Mouse (Mus musculus): ENCODE results near the gene Canx.
"Not testable (repeated sequence)": the region's sequence is repeated elsewhere in the genome, so short reads cannot be mapped to it uniquely, and the experiment has no call there.

Canx gene

DNA sequence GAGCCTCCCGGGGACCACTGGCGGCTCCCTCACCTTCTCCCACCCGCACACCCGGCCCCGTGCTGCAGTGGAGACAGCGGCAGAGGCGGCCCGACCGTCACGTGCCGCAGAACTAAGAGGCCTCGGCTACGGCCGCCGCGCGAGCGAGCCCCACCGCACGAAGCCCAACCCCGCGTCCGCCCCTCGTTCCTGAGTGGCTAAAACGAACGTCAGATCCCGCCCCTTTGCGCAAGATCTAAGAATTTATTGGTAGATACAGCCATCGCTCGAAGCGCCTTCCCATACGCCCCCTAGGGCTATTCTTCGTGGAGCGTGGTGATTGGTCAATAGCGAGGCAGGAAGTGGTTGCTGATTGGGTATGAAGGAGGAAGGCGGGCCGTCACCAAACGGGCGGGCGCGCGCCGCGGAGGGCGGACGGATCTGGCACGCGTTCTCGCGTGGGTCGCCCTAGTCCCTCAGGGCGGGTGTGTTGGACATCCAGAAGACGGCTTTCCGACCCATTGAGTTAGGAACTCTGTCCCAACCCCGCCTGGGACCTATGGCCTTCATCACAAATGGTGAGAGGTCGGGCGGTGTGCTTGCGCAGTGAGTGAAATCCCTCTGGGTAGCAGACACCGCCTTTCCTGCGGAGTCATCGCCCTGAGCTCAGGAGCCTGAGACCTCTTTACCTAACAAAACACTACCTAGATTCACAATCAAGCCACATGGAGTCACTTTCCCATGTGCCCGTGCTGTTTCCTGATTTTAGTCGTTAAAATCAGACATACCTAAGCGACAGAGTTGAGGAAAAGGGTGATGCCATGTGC, at the start of gene Canx:
Gene Canx (minus strand): TSS at position 178 of the 806 bp plus-strand sequence.
- peak; percentile 99 for DNase-seq (ENCODE audit: low read depth, low spot score)

DNA sequence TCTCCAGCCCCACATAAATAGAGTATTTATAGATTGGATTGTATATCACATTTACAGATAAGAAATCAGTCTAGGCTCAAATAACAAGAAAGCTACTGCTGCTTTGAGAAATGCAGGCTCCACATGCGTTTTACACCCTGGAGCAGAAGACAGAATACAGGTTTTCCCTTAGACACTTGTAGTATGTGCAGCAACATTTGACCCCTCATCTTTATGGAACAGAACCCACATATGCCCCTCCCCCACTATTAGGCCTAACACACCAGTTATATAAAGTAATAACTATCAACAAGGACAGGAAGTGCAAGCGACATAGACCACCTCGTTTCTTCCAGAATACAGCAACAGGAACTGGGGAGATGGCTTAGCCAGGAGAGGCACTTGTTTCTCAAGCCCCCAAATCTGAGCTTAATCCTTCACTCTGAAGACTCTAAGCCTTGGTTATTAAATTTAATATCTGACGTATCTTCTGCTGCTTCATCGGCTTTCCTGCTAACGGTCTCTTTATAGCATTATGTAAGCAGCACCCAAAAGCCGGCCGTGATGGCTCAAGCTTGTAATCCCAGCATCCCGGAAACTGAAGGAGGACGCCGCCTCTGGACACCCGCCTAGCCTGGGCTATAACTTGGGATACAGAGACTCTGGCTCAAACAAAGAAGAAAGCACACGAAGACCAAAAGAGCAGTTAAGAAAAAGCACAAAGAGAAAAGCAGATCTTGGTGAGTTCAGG, 49.0 kb upstream of the Canx start:
- no peak for DNase-seq (ENCODE audit: low read depth, low spot score)

DNA sequence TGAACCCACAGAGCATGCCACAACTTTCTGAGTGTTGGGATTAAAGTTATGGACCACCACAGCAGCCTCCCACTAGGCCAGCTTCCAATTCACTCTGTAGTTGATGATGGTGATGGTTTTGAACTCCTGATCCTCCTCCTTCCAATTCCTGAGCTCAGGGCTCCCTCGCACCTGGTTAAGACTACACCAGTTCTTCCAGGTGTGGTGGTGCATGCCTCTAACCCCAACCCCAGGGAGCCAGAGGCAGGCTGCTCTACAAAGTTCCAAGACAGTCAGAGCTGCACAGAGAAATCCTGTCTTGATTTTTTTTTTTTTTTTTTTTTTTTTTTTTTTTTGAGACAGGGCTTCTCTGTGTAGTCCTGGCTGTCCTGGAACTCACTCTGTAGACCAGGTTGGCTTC, 48.1 kb upstream of the Canx start:
- no peak for DNase-seq (ENCODE audit: low read depth, low spot score)

DNA sequence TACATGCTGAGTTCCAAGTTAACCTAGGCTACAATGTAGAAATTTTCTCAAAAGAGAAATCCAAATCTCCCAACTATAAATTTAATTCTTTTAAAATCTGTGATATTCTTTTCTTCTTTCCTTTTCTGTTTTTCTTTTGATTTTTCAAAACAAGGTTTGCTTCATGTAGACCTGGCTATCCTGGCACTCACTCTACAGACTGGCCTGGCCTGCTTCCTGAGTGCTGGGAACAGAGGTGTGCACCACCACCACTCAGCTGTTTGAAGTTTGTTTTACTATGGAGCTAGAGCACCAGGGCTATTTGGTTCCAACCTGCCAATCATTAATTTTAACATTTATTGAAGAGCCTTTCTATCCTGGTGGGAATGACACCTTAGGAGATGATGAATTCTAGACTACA, 47.6 kb upstream of the Canx start:
- no peak for DNase-seq (ENCODE audit: low read depth, low spot score)

DNA sequence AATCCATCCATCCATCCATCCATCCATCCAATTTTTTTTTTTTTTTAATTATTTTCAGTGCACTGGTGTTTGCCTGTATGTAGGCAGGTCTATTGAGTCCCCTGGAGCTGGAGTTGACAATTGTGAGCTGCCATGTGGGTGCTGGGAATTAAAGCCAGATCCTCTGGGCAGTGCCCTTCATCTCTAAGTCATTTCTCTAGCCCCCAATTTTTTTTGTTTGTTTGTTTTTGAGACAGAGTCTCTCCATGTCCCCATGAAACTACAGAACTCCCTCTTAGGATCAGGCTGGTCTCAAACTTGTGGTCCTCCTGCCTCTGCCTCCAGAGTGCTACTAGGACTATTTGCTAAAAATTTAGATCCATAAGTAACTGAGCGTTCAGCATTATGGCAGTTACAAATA, 46.4 kb upstream of the Canx start:
- DNase-seq (ENCODE audit: low read depth, low spot score) = no peak

DNA sequence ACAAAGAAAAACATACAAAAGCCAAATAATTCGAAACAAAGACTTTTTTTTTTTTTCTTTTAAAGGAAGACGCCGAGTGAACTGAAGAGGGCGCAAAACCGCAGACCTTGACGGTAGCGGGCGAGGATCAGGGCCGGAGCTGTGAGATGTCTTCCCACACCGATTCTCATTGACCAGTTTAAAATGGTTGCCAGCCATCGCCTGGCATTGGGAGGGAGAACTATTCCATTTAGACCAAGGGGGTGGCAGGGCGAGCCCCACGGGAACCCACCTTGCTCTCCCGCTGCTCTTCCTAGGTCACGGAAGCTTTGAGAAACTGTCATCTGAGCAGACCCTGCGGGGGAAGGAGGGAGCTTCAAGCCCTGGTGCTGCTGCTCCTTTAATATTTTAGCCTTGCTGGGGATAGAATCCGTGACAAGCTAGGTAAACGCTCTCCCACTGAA, 45.9 kb upstream of the Canx start:
- DNase-seq (ENCODE audit: low read depth, low spot score) = peak; percentile 59

DNA sequence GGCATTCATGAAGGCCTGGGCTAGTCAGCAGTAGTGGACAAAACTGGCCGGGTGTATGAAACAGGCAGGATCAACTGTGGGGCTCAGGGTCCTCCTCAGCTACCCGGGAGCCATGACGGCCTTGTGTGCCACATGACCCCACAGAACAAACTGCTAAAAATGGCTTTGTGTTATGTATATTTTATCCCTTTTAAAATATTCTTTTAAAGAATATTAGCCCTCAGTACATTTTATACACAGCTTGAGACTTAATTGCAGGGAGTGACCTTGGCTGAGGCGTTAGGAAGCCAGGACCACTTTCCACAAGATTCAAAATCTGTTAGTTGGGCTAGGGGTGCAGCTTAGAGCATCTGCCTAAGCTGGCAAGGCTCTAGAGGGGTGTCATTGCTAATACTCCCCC, 45.5 kb upstream of the Canx start:
- DNase-seq (ENCODE audit: low read depth, low spot score) = no peak

DNA sequence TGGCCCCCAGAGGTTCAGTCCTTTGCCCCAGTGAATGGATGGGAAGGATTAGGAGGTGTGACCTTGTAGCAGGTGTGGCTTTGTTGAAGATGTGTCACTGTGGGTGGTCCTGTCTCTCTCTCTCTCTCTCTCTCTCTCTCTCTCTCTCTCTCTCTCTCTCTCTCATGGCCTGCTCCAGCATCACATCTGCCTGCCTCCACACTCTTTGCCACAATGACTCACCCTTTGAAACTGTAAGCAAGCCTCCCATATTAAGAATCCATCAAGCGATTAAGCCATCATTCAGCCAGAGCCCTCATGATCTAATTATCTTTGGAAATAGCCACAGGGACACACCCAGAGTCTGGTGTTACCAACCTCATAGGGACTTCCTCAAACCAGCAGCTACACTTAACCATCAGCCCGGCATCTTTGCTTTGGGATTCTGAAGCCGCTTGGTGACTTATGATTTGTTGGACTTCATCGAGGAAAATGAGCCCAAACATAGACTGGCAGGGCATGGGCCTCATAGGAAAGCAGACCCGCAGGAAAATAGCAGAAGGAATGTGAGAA, 44.0 kb upstream of the Canx start:
- no peak for DNase-seq (ENCODE audit: low read depth, low spot score)

DNA sequence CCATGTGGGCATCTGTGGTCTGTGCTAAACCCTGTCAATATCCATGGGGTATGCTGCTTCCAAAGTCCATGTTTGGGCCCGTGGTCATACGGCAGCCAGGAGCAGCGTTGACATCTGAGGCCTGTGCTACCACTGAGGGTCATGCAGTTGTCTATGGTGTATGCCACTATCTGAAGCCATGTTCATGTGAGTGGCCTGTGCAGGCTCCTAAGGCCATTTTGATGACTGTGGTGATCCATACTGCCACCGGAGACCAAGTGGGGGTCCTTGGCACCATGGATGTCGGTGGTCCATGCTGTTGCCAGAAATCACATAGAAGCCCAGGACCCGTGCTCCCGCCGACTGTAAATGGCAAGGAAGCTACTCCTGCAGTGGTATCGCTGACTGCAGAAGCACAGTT, 42.1 kb upstream of the Canx start:
- no peak for DNase-seq (ENCODE audit: low read depth, low spot score)

DNA sequence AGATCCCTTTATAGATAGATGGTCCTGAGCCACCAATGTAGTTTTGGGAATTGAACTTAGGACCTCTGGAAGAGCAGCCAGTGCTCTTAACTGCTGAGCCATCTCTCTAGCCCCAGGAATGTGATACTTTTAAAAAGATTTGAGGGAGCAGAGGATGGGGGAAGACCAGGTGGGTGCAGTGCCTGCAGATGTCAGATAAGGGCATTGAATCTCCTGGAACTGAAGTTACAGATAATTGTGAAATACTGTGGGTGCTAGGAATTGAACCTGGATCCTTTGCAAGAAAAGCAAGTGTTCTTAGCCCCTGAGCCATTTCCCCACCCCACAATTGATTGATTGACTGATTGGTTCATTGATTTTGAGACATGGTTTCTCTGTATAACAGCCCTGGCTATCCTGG, 39.8 kb upstream of the Canx start:
- no peak for DNase-seq (ENCODE audit: low read depth, low spot score)

DNA sequence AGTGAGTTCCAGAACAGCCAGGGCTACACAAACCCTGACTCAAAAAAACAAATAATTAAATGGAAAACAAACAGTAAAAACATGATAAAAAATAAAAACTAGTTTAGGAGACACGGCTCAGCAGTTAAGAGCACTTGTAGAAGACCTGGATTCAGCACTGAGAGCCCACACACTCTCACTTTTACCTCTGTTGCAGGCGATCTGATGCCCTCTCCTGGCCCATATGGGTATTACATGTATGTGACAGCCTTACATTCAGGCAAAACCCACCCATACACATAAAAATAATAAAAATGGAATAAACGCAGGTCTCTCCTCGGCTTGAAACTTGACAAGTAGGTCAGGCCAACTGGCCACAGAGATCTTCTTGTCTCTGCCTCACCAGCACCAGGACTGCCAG, 39.1 kb upstream of the Canx start:
- DNase-seq (ENCODE audit: low read depth, low spot score) = peak; percentile 65

DNA sequence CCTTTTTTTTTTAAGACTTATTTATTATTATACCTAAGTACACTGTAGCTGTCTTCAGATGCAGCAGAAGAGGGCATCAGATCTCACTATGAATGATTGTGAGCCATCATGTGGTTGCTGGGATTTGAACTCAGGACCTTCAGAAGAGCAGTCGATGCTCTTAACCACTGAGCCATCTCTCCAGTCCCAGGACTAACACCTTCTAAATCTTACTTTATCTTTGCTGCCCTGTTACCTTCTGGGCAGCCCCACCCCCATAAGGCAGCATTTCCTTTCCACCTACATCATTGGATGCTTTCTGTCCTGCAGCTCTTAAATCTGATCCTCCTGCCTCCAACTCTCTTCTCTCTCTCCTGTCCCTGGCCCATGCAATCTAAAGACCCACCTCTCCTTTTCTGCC, 35.8 kb upstream of the Canx start:
- DNase-seq (ENCODE audit: low read depth, low spot score) = not testable (repeated sequence)

DNA sequence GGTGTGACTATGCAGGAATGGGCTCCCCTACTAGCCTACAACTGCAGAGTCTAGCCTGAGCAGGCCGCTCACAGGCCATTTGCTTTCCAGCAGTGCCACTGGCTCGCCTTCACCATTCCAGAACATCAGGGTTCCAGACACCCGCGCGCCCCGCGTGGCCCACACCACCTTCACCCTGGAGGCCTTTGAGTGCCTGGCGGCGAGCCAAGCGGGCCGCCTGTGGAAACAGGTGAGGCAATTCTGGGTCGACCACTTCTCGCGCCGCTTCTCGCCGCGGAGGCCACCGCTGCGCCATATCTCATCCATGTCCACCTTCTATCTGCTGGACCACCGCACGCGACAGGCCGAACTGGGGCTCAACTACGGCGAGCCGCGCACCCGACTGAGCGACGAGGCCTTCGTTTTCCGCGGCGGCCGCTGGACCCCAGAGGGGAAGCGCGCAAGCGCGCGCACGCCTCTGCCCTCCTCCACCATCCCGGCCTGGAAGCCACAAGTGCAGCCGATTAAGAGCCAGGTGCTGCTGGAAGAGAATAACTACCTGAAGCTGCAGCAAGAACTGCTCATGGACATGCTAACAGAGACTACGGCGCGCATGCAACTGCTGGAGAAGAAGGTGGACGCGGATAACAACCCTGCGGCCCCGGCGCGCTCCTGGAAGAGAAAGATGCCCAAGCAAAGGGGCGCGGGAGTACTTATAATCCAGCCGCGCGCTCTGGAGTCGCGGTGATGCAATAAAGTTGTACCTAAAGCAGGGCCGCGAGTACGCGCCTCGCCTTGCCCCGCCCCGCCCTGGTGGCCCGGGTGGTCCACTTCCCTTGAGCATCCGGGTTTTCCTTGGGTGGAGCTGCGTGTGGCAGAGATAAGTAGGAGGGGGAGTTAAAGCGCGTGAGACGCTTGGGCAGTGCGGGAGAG, 33.7 kb upstream of the Canx start:
- DNase-seq (ENCODE audit: low read depth, low spot score) = peak; percentile 43

DNA sequence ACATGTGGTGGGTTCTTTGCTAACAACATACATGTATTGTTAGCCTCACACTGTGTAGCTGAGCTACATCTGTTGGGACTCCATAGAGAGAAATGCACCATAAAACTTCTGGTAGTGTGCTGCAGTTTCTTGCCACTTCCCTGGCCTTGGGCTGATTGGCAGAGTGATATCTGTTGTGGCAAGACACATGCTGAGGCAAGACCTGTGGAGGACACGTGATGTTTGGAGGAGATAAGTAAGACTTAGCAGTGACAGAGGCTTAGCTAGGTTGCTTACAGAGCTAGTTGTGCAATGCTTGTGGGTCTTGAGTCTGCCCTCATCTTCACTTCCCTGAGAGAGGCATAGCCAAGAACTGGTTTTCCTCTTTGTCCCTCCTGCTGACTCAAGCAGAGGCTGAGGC, 29.9 kb upstream of the Canx start:
- DNase-seq (ENCODE audit: low read depth, low spot score) = no peak

DNA sequence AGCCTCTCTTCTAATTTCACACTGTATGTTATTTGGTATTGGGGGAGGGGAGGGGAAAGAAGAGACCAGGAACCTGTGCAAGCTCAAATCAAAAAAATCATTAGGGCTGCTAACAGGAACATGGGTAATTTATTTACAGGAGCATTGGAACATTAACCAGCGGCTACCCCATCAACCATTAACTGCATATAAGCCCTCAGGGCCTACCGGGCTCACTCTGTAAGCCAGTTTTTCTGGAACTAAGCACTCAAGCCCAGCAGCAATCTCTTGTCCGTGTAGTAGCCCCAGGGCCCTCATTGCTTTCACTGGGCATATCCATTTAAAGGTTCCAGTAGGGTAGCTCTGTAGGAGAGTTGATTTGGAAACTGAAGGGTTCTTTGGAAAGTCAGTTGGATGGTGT, 29.4 kb upstream of the Canx start:
- no peak for DNase-seq (ENCODE audit: low read depth, low spot score)

DNA sequence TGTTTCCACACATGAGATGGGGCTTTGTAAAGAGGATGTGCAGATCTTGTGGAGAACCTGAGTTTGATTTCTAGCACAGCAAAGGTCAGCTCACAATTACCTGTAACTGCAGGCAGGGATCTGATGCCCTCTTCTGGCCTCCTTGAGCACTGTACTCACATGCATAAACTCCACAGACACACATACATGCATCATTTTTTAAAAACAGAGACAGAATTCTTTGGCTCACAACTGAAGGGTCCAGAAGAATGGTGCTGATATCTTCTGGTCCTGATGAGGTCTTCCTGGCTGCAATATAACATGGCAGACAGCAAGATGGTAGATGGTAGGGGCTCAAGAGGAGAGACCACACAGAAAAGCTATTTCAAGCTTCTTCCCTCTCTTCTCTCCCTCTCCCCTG, 28.7 kb upstream of the Canx start, which contains the start of gene Cby3:
Gene Cby3 (plus strand): TSS at position 301 of the 400 bp plus-strand sequence.
- DNase-seq (ENCODE audit: low read depth, low spot score) = no peak

DNA sequence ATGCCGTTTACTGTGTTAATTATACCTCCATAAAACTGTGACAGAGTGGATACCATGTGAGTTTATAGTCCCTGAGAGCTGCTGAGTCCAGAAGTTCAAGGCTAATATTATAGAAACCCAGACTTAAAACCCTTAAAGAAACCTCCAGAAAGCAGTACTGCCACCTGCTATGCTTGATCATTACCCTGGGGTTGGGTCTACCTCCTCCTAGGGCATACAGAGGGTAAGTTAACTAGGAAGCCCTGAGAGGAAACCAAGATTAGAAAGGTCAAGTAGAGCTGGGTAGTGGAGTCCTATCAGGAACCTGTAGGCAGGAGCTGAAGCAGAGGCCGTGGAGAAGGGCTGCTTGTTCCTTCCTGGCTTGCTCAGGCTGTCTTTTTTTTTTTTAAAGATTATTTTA, 26.7 kb upstream of the Canx start:
- DNase-seq (ENCODE audit: low read depth, low spot score) = no peak

DNA sequence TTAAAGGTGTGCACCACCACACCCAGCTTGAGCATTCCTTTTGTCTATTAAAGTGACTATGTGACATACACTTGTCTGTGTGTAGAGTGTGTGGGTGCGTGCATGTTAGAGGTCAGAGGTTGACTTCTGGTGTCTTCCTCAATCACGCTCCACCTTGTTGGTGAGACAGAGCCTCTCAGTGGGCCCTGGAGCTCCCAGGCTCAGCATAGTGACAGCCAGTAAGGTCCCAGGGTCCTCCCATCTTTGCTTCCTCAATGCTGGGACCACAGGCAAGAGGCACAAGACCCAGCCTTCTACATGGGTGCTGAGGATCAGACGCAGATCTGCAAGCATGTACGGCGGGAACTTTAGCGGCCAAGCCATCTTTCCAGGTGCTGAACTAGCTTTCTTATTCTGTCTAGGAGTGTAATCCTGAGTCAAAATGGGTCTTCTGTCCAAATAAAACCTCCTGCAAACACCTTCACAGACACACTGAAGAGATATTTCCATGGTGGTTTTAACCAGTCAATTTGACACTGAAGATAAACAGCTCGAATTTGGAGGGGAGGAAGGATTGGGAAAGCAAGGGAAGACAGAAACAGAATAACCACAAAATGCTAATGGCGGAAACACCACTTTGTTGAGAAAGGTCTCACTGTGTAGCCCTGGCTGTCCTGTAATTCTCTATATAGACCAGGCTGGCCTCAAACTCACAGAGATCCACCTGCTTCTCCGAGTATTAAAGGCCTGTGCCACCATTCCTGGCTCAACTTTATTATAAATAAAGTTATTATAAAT, 21.0 kb upstream of the Canx start:
- no peak for DNase-seq (ENCODE audit: low read depth, low spot score)

DNA sequence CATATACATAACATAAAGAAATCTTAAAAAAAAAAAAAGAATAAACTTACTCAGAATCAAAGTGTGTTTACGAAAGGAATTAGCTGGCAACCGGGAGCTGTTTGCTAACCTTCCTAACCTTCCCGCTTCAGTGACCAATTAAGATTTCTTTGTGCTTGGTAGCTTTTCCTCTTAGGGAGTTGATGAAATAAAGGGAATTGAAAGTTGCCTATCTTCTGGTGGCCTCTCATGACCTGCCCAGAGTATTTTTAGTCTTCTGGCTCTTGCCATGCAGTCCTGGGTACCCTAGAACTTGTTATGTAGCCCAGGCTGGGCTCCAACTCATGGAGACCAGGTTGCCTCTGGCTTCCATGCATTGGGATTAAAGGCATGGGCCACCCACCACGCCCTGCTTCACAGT, 20.0 kb upstream of the Canx start:
- DNase-seq (ENCODE audit: low read depth, low spot score) = no peak

DNA sequence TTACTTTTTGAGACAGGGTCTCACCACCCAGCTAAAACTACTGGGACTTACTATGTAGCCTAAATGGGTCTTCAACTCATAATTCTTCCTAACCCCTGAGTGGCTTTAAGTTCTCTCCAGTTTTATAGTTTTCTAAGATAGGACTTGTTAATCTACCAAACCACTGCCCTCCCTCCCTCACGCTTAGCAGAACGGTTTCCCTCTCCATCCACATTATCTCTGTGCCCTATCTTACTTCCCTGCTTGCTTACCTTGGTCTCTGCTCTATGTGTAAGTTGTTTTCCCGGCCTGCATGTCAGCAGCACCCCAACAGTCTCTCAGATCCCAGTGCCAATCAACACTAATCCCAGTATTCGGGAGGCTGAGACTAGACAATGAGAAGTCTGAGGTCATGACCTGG, 11.4 kb upstream of the Canx start:
- no peak for DNase-seq (ENCODE audit: low read depth, low spot score)

DNA sequence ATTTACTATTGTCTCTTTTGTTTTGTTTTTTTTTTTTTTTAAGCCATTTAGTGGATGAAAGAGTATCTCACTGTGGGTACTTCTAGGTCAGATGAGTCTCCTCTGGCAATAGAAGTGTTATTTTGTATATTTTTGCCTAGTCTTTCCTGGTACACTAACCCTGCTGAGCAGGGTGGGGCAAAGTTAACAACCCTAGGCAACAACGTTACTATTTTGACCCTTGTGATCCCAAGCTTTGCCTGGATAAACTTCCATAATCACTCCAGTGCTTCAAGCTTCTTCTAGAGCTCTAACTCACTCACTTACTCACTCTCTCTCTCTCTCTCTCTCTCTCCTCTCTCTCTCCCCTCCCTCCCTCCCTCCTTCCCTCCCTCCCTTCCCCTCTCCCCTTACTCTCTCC, 10.7 kb upstream of the Canx start:
- DNase-seq (ENCODE audit: low read depth, low spot score) = no peak
